Mouse (Mus musculus): ENCODE data around the gene She. TPM values are rescaled to one million over a fixed set of nuclear protein-coding genes. Genes with fewer than 3 reads are reported as not detected.

She gene
- polyA plus RNA-seq, 1 experiment from 2014 or later: 2.6 TPM

DNA sequence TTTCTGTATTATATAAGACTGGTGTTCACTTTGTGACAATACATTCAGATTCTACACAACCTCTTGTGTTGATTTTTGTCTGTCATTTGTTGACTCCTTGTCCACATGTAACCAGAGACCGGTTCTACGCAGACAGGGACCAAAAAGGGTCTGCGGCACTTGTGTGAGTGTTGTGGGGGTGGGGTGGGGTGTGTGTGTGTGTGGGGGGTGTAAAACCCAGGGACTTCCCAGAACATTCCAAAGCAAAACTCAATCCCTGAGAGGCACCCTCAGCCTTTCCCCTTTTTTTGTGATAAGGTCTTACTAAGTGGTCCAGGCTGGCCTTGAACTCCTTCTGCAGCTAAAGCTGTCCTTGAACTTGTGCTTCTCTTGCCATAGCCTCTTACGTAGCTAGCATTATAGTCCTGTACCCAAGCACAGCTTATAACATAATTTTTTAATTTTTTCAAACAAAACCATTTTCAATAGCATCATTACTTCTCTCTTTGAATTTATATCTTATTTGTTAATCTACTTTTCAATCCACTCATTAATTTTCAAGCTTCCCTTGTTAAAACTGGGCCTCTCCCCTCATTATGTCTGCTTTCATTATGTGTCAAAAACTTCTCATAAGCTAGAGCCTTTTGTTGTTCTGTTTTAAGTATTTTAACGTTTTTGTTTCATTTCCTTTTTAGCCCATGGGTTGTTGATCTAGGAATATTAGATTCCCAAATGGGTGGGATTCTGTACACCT lies 30.2 kb upstream of the She start:
- ATAC-seq (ENCODE audit: low FRiP score, low read depth): no peak
- Histone ChIP-seq H3K4me1 (peaks cover 5% of the 10 kb centered on the region), H3K36me3 (no peaks in the 10 kb centered on the region), H3K9me3 (no peaks in the 10 kb centered on the region), H3K27ac (replicated peaks) (no peak overlapping the region), H3K9ac (replicated peaks) (no peak overlapping the region), H3K4me3 (no peak overlapping the region), H3K27me3 (no peaks in the 10 kb centered on the region), H3K4me2 (replicated peaks) (no peak overlapping the region)
- WGBS: 66% methylated on average over 5 of the region's 5 CpGs

GRCm38 (mm10) chr3:89801507-89801847 lies 29.7 kb upstream of the She start:
- no peak overlapping the region for H3K4me3 ChIP-seq
- H3K4me2 ChIP-seq (replicated peaks): no peak overlapping the region
- 49% methylated on average over 3 of the region's 3 CpGs for WGBS
- H3K36me3 ChIP-seq: no peaks in the 10 kb centered on the region
- H3K27ac ChIP-seq (replicated peaks): no peak overlapping the region
- ATAC-seq (ENCODE audit: low FRiP score, low read depth): no peak
- H3K9me3 ChIP-seq: no peaks in the 10 kb centered on the region
- no peak overlapping the region for H3K9ac ChIP-seq (replicated peaks)
- H3K4me1 ChIP-seq: peaks cover 5% of the 10 kb centered on the region
- no peaks in the 10 kb centered on the region for H3K27me3 ChIP-seq

GRCm38 (mm10) chr3:89802876-89803275 lies 28.3 kb upstream of the She start:
- ATAC-seq (ENCODE audit: low FRiP score, low read depth): no peak
- no peak overlapping the region for H3K27ac ChIP-seq (replicated peaks)
- H3K4me1 ChIP-seq: peaks cover 5% of the 10 kb centered on the region
- H3K9me3 ChIP-seq: no peaks in the 10 kb centered on the region
- H3K4me3 ChIP-seq: no peak overlapping the region
- H3K9ac ChIP-seq (replicated peaks): no peak overlapping the region
- no peak overlapping the region for H3K4me2 ChIP-seq (replicated peaks)
- 68% methylated on average over 14 of the region's 15 CpGs for WGBS
- H3K36me3 ChIP-seq: no peaks in the 10 kb centered on the region
- no peaks in the 10 kb centered on the region for H3K27me3 ChIP-seq

- ATAC-seq (ENCODE audit: low FRiP score, low read depth): no peak
- 76% methylated on average over 4 of the region's 4 CpGs for WGBS
Observed at GRCm38 (mm10) chr3:89805179-89805578, 26.0 kb upstream of the She start.

DNA sequence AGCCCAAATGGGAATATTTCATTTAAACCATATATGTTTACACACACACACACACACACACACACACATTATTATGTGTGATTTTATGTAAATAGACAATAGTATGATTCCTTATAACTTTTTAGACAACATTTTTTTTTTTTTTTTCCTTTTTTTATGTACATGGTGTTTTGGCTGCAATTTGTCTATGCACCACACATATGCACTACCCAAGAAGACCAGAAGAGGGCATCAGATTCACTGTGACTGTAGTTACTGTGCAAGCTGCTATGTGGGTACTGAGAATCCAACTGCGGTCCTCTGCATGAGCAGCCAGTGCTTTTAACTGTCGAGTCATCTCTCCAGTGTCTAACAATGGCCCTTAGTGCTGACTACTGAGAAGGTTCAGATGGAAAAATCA lies 24.4 kb upstream of the She start:
- H3K27me3 ChIP-seq: no peaks in the 10 kb centered on the region
- H3K36me3 ChIP-seq: no peaks in the 10 kb centered on the region
- H3K4me3 ChIP-seq: no peak overlapping the region
- ATAC-seq (ENCODE audit: low FRiP score, low read depth): no peak
- no peak overlapping the region for H3K9ac ChIP-seq (replicated peaks)
- H3K4me2 ChIP-seq (replicated peaks): no peak overlapping the region
- WGBS: 93% methylated on average over 2 of the region's 2 CpGs
- 0 out of 2 replicates have a peak, but pooled peaks cover 3% of the 10 kb centered on the region for H3K9me3 ChIP-seq
- H3K4me1 ChIP-seq: no peaks in the 10 kb centered on the region
- no peak overlapping the region for H3K27ac ChIP-seq (replicated peaks)

More at GRCm38 (mm10) chr3:89805179-89805578, 26.0 kb upstream of the She start:
- Histone ChIP-seq H3K4me1 (no peaks in the 10 kb centered on the region), H3K4me2 (replicated peaks) (no peak overlapping the region), H3K36me3 (no peaks in the 10 kb centered on the region), H3K27me3 (no peaks in the 10 kb centered on the region), H3K9ac (replicated peaks) (no peak overlapping the region), H3K9me3 (no peaks in the 10 kb centered on the region), H3K27ac (replicated peaks) (no peak overlapping the region), H3K4me3 (no peak overlapping the region)

DNA sequence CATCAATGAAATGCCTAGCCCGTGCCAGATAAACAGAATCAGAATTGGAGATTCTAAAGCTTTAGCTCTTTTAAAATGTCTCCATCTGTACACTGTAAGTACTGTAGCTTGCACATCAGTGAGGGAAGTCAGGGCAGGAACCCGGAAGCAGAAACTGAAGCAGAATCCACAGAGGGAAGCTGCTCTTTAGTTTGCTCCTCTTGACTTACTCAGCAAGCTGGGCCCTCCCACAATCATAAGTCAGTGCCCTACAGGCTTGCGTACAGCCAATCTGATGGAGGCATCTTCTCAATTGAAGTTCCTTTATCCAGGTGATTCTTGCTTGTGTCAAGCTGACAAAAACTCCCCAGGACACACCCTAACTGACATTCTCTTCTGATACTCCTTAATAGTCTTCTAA lies 24.0 kb upstream of the She start:
- 0 out of 2 replicates have a peak, but pooled peaks cover 3% of the 10 kb centered on the region for H3K9me3 ChIP-seq
- no peak overlapping the region for H3K4me3 ChIP-seq
- no peaks in the 10 kb centered on the region for H3K27me3 ChIP-seq
- H3K36me3 ChIP-seq: no peaks in the 10 kb centered on the region
- no peak for ATAC-seq (ENCODE audit: low FRiP score, low read depth)
- no peak overlapping the region for H3K27ac ChIP-seq (replicated peaks)
- H3K9ac ChIP-seq (replicated peaks): no peak overlapping the region
- no peak overlapping the region for H3K4me2 ChIP-seq (replicated peaks)
- WGBS: 88% methylated on average over 3 of the region's 3 CpGs
- H3K4me1 ChIP-seq: no peaks in the 10 kb centered on the region

- Histone ChIP-seq H3K4me2 (replicated peaks) (no peak overlapping the region), H3K27ac (replicated peaks) (no peak overlapping the region), H3K4me1 (no peaks in the 10 kb centered on the region), H3K4me3 (no peak overlapping the region), H3K36me3 (no peaks in the 10 kb centered on the region), H3K27me3 (no peaks in the 10 kb centered on the region), H3K9ac (replicated peaks) (no peak overlapping the region), H3K9me3 (0 out of 2 replicates have a peak, but pooled peaks cover 3% of the 10 kb centered on the region)
- 78% methylated on average over 5 of the region's 5 CpGs for WGBS
- no peak for ATAC-seq (ENCODE audit: low FRiP score, low read depth)
Observed at GRCm38 (mm10) chr3:89807881-89808280, 23.3 kb upstream of the She start.

- WGBS: 53% methylated on average over 9 of the region's 9 CpGs
Observed at GRCm38 (mm10) chr3:89808638-89809037, 22.5 kb upstream of the She start.

DNA sequence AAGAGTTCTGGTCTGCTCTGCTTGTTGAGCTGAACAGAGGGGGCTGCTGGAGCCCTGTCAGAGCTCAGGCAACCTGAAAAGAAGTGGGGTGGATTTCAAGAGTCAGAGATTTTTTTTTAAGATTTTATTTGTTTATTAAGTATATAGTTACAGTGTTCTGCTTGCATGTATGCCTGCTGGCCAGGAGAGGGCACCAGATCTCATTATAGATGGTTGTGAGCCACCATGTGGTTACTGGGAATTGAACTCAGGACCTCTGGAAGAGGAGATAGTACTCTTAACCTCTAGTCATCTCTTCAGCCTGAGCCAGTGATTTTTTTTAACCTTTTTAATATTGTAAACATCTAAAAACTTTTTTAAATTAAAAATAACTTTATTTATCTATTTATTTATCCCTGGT lies 20.3 kb upstream of the She start:
- no peaks in the 10 kb centered on the region for H3K4me1 ChIP-seq
- 0 out of 2 replicates have a peak, but pooled peaks cover 3% of the 10 kb centered on the region for H3K9me3 ChIP-seq
- H3K9ac ChIP-seq (replicated peaks): no peak overlapping the region
- H3K4me2 ChIP-seq (replicated peaks): no peak overlapping the region
- ATAC-seq (ENCODE audit: low FRiP score, low read depth): no peak
- no peak overlapping the region for H3K27ac ChIP-seq (replicated peaks)
- H3K4me3 ChIP-seq: no peak overlapping the region
- H3K27me3 ChIP-seq: no peaks in the 10 kb centered on the region
- H3K36me3 ChIP-seq: no peaks in the 10 kb centered on the region

More at GRCm38 (mm10) chr3:89808638-89809037, 22.5 kb upstream of the She start:
- Histone ChIP-seq H3K9ac (replicated peaks) (no peak overlapping the region), H3K4me3 (no peak overlapping the region), H3K9me3 (0 out of 2 replicates have a peak, but pooled peaks cover 3% of the 10 kb centered on the region), H3K4me1 (no peaks in the 10 kb centered on the region), H3K27me3 (no peaks in the 10 kb centered on the region), H3K36me3 (no peaks in the 10 kb centered on the region), H3K4me2 (replicated peaks) (no peak overlapping the region), H3K27ac (replicated peaks) (no peak overlapping the region)
- no peak for ATAC-seq (ENCODE audit: low FRiP score, low read depth)

DNA sequence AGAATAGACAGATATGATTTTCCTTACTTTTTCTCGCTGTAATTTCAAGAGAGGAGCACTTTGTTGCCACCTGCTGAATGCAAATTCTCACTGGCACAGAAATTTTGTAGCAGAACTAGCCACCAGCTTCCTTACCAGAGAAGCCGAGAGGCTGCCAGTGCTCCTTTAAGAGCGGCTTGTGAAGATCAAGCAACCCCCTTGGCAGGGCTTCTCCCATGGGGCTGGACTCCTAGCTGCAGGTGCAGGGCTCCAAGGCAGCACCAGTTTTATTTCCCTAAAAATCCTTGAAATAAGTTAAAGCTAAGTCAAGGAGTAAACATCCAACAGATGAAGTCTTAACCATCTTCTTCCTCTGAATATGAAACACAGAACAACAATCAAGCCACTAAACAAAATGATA lies 19.0 kb upstream of the She start:
- Histone ChIP-seq H3K27me3 (no peaks in the 10 kb centered on the region), H3K36me3 (no peaks in the 10 kb centered on the region), H3K4me3 (no peak overlapping the region), H3K4me2 (replicated peaks) (no peak overlapping the region), H3K27ac (replicated peaks) (no peak overlapping the region), H3K9me3 (0 out of 2 replicates have a peak, but pooled peaks cover 3% of the 10 kb centered on the region), H3K4me1 (no peaks in the 10 kb centered on the region), H3K9ac (replicated peaks) (no peak overlapping the region)
- ATAC-seq (ENCODE audit: low FRiP score, low read depth): no peak
- 78% methylated on average over 3 of the region's 3 CpGs for WGBS

DNA sequence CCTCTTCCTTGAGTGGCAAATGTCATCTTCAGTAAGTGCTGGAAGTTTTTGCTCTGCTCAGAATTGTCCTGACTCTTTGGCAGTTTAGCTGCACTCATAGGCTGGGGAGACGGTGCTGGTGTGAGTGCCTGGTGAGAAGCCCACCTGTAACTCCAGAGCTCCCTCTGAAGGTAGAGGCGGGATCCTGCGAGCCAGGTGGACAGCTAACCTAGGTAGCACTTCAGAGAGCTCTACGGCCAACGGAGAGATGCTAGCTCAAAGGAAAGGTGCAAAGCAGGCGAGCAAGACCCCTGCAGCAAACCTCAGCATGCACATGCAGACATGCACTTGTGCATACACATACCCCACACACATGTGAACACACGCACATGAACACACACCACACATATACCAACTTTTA lies 17.1 kb upstream of the She start:
- Histone ChIP-seq H3K9me3 (0 out of 2 replicates have a peak, but pooled peaks cover 3% of the 10 kb centered on the region), H3K27me3 (no peaks in the 10 kb centered on the region), H3K9ac (replicated peaks) (no peak overlapping the region), H3K4me1 (no peaks in the 10 kb centered on the region), H3K4me3 (no peak overlapping the region), H3K27ac (replicated peaks) (no peak overlapping the region), H3K4me2 (replicated peaks) (no peak overlapping the region), H3K36me3 (no peaks in the 10 kb centered on the region)
- WGBS: 79% methylated on average over 7 of the region's 7 CpGs
- no peak for ATAC-seq (ENCODE audit: low FRiP score, low read depth)

DNA sequence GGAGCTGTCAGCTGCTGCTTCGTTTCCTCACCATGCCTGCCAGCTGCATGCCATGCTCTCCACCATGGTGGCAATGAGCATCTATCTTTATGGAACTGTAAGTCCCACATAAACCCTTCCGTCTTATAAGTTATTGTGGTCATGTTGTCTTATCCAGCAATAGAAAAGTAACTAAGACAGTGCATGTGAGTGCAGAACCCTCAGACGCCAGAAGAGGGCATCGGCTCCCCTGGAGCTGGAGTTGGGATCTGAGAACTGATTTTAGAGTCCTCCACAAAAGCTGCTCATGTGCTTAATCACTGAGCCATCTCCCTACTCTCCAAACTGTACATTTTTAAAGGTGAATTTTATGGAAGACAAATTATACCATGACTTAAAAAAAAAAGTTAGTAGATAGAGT lies 14.1 kb upstream of the She start:
- Histone ChIP-seq H3K4me1 (no peaks in the 10 kb centered on the region), H3K36me3 (no peaks in the 10 kb centered on the region), H3K9ac (replicated peaks) (no peak overlapping the region), H3K4me2 (replicated peaks) (no peak overlapping the region), H3K27ac (replicated peaks) (no peak overlapping the region), H3K9me3 (no peaks in the 10 kb centered on the region), H3K27me3 (no peaks in the 10 kb centered on the region), H3K4me3 (no peak overlapping the region)
- no peak for ATAC-seq (ENCODE audit: low FRiP score, low read depth)
- 72% methylated on average over 4 of the region's 4 CpGs for WGBS

GRCm38 (mm10) chr3:89818605-89819004 lies 12.6 kb upstream of the She start:
- Histone ChIP-seq H3K27me3 (no peaks in the 10 kb centered on the region), H3K9me3 (no peaks in the 10 kb centered on the region), H3K4me3 (no peak overlapping the region), H3K36me3 (no peaks in the 10 kb centered on the region), H3K4me1 (no peaks in the 10 kb centered on the region), H3K27ac (replicated peaks) (no peak overlapping the region), H3K9ac (replicated peaks) (no peak overlapping the region), H3K4me2 (replicated peaks) (no peak overlapping the region)
- no peak for ATAC-seq (ENCODE audit: low FRiP score, low read depth)
- WGBS: 87% methylated on average over 3 of the region's 3 CpGs

All from midbrain, embryonic 12.5 days (tissue).